Mouse (Mus musculus) ovary, postnatal 36 days (tissue): ENCODE data around the gene Card11.

Experiments
- DNase-seq: peaks from one replicate; pipeline ENCODE4 v3.0.0; 2022; ENCODE audit warnings: low spot score, mixed read lengths

Card11 gene

DNA sequence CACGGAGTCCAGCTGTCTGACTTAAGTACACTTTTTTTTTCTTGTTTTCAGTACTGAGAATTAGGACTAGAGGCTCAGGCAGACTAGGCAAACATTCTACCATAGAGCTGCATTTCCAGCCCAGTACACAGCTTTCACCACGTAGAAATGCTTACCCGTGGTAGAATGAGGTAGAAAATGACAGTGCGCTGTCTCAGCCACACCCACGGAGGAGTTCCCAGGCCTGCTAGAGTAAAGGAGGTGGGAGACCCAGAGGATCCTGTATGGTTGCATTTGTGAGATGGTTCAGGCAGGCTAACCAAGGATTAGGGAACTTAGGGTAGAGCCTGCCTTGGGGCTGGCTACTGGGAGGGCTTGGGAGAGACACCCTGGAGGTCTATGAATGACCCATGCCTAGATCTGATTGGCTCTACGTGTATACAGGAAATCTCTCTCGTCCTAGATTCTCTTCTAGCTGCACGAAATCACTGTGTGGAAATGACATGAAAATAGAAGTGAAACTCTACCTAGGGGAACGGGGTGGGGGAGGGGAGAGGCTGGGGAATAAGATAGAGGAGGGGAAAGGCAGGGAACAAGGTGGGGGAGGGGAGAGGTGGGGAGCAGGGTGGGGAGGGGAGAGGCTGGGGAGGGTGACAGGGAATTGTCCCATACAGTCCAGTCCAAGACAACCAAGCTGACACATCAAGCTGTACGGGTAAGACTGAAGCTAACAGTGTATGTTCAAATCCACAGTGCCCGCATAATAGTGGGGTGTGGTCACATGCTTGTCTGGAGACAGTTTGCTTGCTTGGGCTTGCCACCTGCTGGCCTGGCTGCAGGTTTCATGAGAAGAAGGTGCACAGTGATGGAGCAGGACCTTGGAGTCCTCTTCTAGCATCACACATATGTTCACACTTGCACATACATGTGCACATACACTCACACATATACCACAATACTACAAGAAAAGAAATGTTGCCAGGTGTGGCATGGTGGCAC lies 8.0 kb downstream of the Card11 start:
- no peak for DNase-seq

- DNase-seq, result no peak
Observed at GRCm38 (mm10) chr5:140985311-140986050, 14.9 kb downstream of the Card11 start.

- peak; percentile 22 for DNase-seq
Observed at GRCm38 (mm10) chr5:140981370-140981805, 19.0 kb downstream of the Card11 start.

- no peak for DNase-seq
Observed at GRCm38 (mm10) chr5:140980783-140981182, 19.6 kb downstream of the Card11 start.

GRCm38 (mm10) chr5:140980051-140980450 lies 20.3 kb downstream of the Card11 start:
- DNase-seq, result no peak

DNA sequence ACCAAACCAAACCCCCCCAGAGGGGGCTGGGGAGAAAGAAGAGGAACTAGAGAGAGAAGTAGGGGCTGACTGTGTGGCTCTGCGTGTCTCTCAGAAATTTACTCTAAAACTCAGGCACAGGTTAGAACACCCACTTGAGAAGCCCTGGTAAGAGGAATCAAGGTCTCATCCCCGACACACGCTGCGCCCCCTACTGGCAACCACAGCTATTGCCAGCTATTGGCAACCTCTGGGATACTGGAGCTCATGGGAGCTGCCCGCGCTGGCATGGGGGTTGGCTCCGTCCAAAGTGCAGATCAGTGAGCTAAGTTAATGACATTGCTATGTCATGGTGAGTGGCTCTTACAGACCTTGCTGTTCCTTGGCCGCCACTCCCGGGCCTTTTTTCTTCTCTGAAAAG lies 37.4 kb downstream of the Card11 start:
- peak; percentile 56 for DNase-seq

DNA sequence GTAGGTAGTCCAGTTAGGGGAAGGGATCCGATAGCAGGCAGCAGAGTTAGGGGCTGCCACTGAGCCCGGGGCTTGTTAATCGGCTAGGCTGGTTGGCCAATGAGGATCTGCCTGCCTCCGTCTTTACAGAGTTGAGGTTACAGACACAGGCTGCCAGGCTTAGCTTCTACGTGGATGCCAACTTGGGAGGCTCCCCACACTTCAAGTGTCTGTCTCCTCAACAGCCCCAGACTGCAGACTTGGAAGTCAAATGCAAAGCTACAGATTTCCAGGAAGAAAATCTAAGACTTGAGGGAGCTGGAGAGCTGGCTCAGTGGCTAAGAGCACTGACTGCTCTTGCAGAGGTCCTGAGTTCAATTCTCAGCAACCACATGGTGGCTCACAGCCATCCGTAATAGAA lies 39.6 kb downstream of the Card11 start:
- no peak for DNase-seq

DNA sequence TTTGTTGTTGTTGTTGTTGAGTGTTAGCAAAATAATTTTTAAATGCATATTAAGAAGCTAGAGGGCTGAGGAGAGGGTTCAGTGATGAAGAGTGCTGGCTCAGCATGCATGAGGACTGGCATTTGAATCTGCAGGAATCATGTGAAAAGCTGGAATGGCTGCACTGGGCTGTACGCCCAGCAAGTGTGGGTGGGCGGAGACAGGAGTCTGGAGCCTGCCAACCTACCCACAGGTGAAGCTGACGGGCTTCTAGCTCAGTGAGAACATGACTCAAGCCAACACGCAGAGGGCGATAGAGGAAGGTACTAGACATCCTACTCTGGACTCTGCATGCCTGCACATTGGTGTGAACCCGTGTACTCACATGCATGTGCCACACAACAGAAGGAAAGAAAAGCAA lies 41.2 kb downstream of the Card11 start:
- DNase-seq, result peak; percentile 10

GRCm38 (mm10) chr5:140957106-140957505 lies 43.3 kb downstream of the Card11 start:
- DNase-seq, result no peak

DNA sequence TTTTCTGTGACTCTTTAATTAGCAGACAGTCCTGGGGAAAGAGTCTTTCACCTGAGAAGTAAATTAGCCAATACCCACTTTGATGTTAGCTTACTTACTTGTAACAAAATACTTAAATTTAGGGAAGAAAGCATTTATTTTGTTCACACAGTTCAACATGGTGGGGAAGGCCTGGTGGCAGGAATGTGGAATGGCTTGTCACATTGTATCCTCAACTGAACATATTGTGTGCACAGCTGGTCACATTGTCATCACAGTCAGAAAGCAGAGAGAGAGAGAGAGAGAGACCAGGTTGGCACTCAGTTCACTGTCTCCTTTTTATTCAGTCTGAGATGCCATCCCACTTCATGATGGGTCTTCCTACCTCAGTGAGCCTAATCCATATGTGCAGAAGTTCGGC lies 44.7 kb downstream of the Card11 start:
- DNase-seq, result no peak

- no peak for DNase-seq
Observed at GRCm38 (mm10) chr5:140951801-140952200, 48.6 kb downstream of the Card11 start.

DNA sequence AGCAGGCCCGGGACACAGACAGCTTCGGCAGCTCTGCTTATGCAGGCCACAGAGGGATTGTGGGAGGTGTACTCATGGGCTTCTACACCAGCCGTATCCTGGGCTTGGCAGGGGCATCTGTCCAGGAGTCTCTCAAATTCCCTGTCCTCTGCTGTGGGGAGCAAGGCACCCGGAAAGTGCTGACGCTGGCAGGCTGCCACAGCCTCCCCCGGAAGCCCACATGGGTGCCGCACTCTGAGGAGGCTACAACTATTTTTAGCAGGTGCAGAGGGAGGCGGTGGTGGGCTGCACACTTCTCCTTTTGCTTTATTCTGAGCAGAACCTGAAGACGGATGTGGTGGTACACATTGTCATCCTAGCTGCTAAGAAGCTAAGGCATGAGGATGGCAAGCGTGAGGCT lies 52.4 kb downstream of the Card11 start:
- no peak for DNase-seq

- DNase-seq, result no peak
Observed at GRCm38 (mm10) chr5:140946034-140946433, 54.3 kb downstream of the Card11 start.

DNA sequence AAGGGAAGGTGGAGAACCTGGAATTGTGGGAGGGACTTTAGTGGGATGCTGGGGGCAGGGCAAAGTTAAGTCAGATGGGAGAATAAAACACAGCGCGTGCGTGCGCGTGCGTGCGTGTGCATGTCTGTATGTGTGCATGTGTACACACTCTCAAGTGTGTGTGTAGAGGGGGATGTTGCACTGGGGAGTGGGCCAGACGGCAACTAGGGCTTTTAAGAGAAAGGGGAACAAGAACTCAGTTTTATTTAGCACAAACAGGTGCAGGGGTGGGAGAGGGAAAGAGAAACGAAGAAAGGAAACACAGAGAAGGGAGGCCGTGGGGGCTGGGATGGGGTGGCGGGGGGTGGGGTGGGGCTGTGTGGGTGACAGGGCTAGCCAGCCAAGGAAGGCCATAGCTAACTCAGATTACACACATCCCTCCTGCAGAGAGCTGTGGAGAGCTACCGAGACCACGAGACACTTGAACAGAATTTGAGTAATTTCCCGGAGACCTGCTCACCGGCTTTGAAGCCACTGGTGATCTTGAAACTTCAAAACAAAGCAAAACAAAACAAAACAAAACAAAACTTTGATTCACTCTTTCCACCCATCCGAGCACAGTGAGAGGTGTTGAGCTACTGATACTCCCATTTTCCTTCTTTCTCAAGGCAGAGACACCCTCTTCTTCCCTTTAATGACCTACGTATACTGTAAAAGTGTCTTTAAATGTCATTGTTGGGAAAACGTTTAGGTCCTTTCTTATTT lies 55.8 kb downstream of the Card11 start:
- no peak for DNase-seq

- no peak for DNase-seq
Observed at GRCm38 (mm10) chr5:140940923-140941491, 59.4 kb downstream of the Card11 start.

DNA sequence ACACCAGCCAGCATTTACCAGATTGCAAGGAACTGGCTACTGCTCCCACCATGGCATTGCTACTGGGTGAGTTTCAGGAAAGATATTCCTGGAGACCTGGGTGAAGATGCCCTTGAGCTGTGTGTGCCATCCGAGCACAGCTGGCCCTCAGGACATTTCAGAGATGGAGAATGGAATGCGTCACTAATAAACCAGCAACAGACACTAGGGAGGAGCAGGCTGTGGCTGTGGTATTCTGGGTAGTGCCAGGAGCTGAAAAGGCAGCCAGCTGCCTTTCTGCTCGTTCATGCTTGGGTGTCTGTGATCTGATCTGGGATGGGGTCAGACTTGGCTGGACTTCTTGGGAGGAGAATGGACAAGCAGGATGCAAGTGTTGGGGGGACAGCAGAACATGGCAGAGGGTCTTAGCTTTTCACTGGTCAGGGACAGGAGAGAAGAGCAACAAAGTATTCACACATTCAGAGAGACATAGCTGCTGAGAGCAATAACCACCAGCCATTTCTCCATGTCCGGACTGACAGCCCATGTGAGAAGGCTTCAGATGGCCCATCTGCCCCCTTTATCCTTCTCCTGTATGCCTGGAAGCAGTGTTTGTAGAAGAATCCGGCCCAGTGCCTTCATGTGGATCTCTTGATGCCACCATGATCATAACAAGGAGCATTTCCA lies 60.0 kb downstream of the Card11 start:
- no peak for DNase-seq

- DNase-seq, result no peak
Observed at GRCm38 (mm10) chr5:140936816-140937215, 63.6 kb downstream of the Card11 start.

- DNase-seq, result no peak
Observed at GRCm38 (mm10) chr5:140935848-140936247, 64.5 kb downstream of the Card11 start.

DNA sequence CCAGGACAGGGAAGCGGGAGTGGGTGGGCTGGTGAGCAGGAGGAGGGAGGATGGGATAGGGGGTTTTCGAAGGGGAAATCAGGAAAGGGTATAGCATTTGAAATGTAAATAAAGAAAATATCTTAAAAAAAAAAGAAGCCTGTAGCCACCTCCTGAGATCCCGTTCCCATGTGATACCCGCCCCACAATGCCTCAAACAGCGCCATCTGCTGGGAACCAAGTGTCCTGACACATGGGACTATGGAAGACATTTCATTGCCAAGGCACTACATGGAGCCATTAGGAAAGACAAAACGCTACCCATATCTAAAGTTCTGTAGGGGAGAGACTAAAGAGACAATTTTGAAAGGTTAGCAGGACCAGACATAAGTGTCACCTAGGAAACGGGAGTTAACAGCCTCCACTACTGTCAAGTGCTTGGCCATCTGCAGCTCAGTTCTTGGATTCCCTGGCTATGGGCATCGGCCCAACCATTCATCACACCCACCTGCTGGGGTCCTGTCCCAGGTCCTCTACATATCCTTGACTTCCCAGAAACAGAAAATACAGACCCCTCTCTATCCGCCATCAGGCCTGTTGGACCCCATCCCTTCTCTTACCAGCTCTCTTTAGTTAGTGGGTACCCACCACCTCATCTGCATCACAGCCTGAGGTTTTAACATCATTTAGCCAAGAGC lies 65.6 kb downstream of the Card11 start:
- no peak for DNase-seq

DNA sequence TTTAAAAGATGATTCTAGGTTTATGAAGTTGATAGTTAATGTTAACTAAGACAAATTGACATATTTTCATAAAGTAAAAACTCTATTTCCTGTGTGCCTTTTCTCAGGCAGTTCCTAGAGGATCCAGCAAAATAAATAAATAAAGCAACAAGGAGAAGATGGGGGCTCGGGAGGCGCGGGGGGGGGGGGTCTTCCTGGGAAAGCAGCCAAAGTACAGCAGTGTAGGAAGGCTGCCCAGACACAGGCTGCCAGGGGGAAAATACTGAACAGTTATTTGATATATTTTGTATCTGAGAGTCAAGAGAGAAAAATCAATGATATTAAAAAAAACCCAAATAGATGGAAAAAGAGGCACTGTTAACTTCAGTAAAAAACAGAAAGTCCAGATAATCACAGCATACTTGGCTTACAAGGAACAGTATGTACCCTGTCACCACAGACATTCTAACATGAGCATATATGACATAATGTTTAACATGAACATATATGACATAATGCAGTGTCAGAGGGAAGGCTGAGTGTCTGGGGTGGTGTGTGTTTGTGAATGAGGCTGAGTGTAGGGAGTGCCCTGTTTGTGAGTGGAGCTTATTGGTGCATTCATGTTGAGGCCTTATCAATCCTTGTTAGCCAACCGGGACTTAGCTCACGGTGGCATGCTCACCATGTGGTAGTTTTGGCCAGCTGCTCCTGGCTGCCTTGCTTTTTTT lies 68.7 kb downstream of the Card11 start:
- DNase-seq, result no peak
